In genomic region chr1:189798949-189799348, GRCm38 (mm10) we compare ENCODE assay signal across 13 mouse cellular contexts.
DNase-seq lines count a peak whose midpoint lies in the region; ATAC-seq and TF ChIP-seq lines count a peak whose summit lies in the region.
"Had no signal": no experiment of that assay in that cellular context is flagged by ENCODE, and none has a peak within 500 bp of the region (broad histone marks: within the 10 kb centered on the region; RNA-seq: fewer than 3 reads in every experiment).

No protein-coding gene starts in this region.

- H3K9me3 ChIP-seq in hindbrain, postnatal 0 days (ENCODE audit: low read length) = no peaks in the 10 kb centered on the region
- H3K9me3 ChIP-seq: hindbrain, embryonic 15.5 days; neural tube, embryonic 13.5 days had no signal

- DNase-seq in heart, adult 11 months = peak; percentile 94
- DNase-seq in heart, adult 9 months (ENCODE audit: low spot score in 2 of 2) = no peak
- DNase-seq in lung, postnatal 4 days = peak; percentile 36 to 59
- DNase-seq in thymus, postnatal 0 days (ENCODE audit: low spot score) = peak; percentile 79
- DNase-seq in Muller cell, postnatal 12 days (ENCODE audit: inconsistent ontology term) = no peak
- no peak for DNase-seq in gastrocnemius, adult 2 months
- DNase-seq in hindbrain, postnatal 0 days (ENCODE audit: low spot score) = no peak
- DNase-seq: cerebellum, adult 11 months; gastrocnemius, postnatal 25 days had no signal

- H3K27ac ChIP-seq in gastrocnemius, adult 2 months = no peak overlapping the region; the same call in 1 of the 2 replicates
- H3K27ac ChIP-seq in hindbrain, postnatal 0 days = no peak overlapping the region
- H3K27ac ChIP-seq: hindbrain, embryonic 15.5 days; liver, embryonic 14.5 days; neural tube, embryonic 13.5 days had no signal

- H3K36me3 ChIP-seq in hindbrain, postnatal 0 days (ENCODE audit: insufficient read depth, low read length) = no peaks in the 10 kb centered on the region
- H3K36me3 ChIP-seq: hindbrain, embryonic 15.5 days; neural tube, embryonic 13.5 days had no signal

- no peak overlapping the region for H3K4me2 ChIP-seq in hindbrain, postnatal 0 days (ENCODE audit: low read depth, low read length)
- H3K4me2 ChIP-seq: hindbrain, embryonic 15.5 days; neural tube, embryonic 13.5 days had no signal

- intact Hi-C loops in gastrocnemius, adult 2 months (cut with DNase I) = no loop called here

- ATAC-seq in common myeloid progenitor, adult 5-6 weeks (replicated peaks; ENCODE audit: low read depth, poor library complexity, severe bottlenecking) = peak; percentile 84
- ATAC-seq in hindbrain, postnatal 0 days = no peak

- no peak overlapping the region for H3K4me3 ChIP-seq in gastrocnemius, adult 2 months
- H3K4me3 ChIP-seq in hindbrain, postnatal 0 days (ENCODE audit: low read length) = no peak overlapping the region
- H3K4me3 ChIP-seq: hindbrain, embryonic 15.5 days; neural tube, embryonic 13.5 days had no signal

- H3K4me1 ChIP-seq in hindbrain, postnatal 0 days (ENCODE audit: insufficient read depth, low read length) = peaks cover 8% of the 10 kb centered on the region

- 84% methylated on average over 15 of the region's 15 CpGs for WGBS in hindbrain, postnatal 0 days

- TF ChIP-seq CTCF in gastrocnemius, adult 2 months (IDR thresholded peaks at IDR 0.05) = no peak
- TF ChIP-seq CTCF in hindbrain, postnatal 0 days (IDR thresholded peaks at IDR 0.05; ENCODE audit: low read depth) = no peak

- no peaks in the 10 kb centered on the region for H3K27me3 ChIP-seq in hindbrain, postnatal 0 days (ENCODE audit: insufficient read depth, low read length)
- H3K27me3 ChIP-seq: hindbrain, embryonic 15.5 days; neural tube, embryonic 13.5 days had no signal

- no peak overlapping the region for H3K9ac ChIP-seq in hindbrain, postnatal 0 days (replicated peaks; ENCODE audit: low read length)
- H3K9ac ChIP-seq: hindbrain, embryonic 15.5 days; liver, embryonic 14.5 days; neural tube, embryonic 13.5 days had no signal

Comparison
In these comparisons a context has a peak if more than half of its experiments do, and no peak if none do; other contexts are left out.
1. DNase-seq: peak in heart, adult 11 months (single experiment), lung, postnatal 4 days (2 of 2) and thymus, postnatal 0 days (single experiment); none in heart, adult 9 months (0 of 2), Muller cell, postnatal 12 days (single experiment), gastrocnemius, adult 2 months (single experiment) and hindbrain, postnatal 0 days (single experiment).